Mouse (Mus musculus) C2C12 (cell line): ENCODE measurements around the gene Atp2a2.

Experiments used
- MYOD1 ChIP-seq: IDR thresholded peaks from one replicate; pipeline ENCODE4 v1.6.1; 2011; ENCODE audit warnings: low read depth; ENCODE audit not compliant: control insufficient read depth, insufficient read length
- MYOG ChIP-seq: IDR thresholded peaks from one replicate; pipeline ENCODE4 v1.6.1; 2011; ENCODE audit not compliant: control insufficient read depth, insufficient read length; ENCODE audit errors: extremely low read depth

- no peak for TF ChIP-seq MYOG
- no peak for TF ChIP-seq MYOD1
These were observed 47.6 kb downstream of the Atp2a2 start for GRCm38 (mm10) chr5:122454442-122454841.
